In the genomic region with DNA sequence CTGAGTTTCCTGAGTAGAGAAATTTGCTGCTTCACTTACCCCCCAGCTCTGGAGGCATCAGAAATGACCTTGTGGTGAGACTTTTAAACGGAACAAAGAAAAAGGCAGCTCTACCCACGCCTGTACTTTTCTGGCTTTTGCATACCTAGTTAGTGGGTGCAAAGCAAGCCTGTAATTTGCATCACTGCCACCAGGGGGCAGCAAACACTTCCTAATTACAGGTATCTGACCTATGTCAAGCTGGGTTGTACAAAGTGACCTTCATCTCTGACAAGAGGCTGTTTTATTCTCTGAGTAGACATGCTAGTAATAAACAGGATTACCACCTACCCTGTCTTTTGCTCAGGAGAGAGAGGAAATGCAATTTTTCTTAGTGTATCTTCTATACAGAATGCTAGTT, we compare ENCODE assay signal across 9 mouse cellular contexts.
DNase-seq lines count a peak whose midpoint lies in the region; ATAC-seq lines count a peak whose summit lies in the region.
"Had no signal": no experiment of that assay in that cellular context is flagged by ENCODE, and none has a peak within 500 bp of the region (broad histone marks: within the 10 kb centered on the region; RNA-seq: fewer than 3 reads in every experiment).

No protein-coding gene starts in this region.

- no peaks in the 10 kb centered on the region; the same call in 1 of the 2 replicates for H3K36me3 ChIP-seq in midbrain, embryonic 10.5 days
- peaks cover 55% of the 10 kb centered on the region for H3K36me3 ChIP-seq in midbrain, embryonic 15.5 days (replicated peaks)
- no peaks in the 10 kb centered on the region; the same call in 1 of the 2 replicates for H3K36me3 ChIP-seq in limb, embryonic 10.5 days

- H3K4me2 ChIP-seq in midbrain, embryonic 15.5 days = no peak overlapping the region
- H3K4me2 ChIP-seq: neural tube, embryonic 12.5 days had no signal

- H3K4me3 ChIP-seq in midbrain, embryonic 10.5 days = no peak overlapping the region
- H3K4me3 ChIP-seq in midbrain, embryonic 15.5 days = no peak overlapping the region
- H3K4me3 ChIP-seq in limb, embryonic 10.5 days = no peak overlapping the region
- H3K4me3 ChIP-seq: neural tube, embryonic 12.5 days had no signal

- DNase-seq in midbrain, embryonic 10.5 days (ENCODE audit: low spot score) = peak; percentile 72
- DNase-seq in adrenal gland, postnatal 10 days = peak; percentile 90
- DNase-seq in embryo, embryonic 9.5 days (ENCODE audit: extremely low spot score) = peak; percentile 65
- DNase-seq in induced T-regulatory cell, adult 2 months (ENCODE audit: low read depth) = peak; percentile 89
- peak; percentile 87 for DNase-seq in limb, embryonic 10.5 days (ENCODE audit: low spot score)
- DNase-seq in ovary, postnatal 14 days (ENCODE audit: low spot score) = peak; percentile 61
- peak; percentile 88 for DNase-seq in thymus, postnatal 25 days

- 62% methylated on average over 2 of the region's 2 CpGs for whole genome bisulfite sequencing in midbrain, embryonic 10.5 days
- 68% methylated on average over 2 of the region's 2 CpGs for WGBS in midbrain, embryonic 15.5 days
- WGBS in limb, embryonic 10.5 days = 74% methylated on average over 2 of the region's 2 CpGs

- no peak overlapping the region for H3K9ac ChIP-seq in midbrain, embryonic 15.5 days
- H3K9ac ChIP-seq: neural tube, embryonic 12.5 days had no signal

- no peak for ATAC-seq in midbrain, embryonic 15.5 days (replicated peaks)

- no peaks in the 10 kb centered on the region; the same call in 1 of the 2 replicates for H3K9me3 ChIP-seq in midbrain, embryonic 10.5 days (replicated peaks)
- no peaks in the 10 kb centered on the region for H3K9me3 ChIP-seq in midbrain, embryonic 15.5 days
- H3K9me3 ChIP-seq in limb, embryonic 10.5 days (replicated peaks) = no peaks in the 10 kb centered on the region
- H3K9me3 ChIP-seq: neural tube, embryonic 12.5 days had no signal

- no peaks in the 10 kb centered on the region for H3K27me3 ChIP-seq in midbrain, embryonic 10.5 days (ENCODE audit: low read depth, poor library complexity, severe bottlenecking)
- H3K27me3 ChIP-seq in midbrain, embryonic 15.5 days (replicated peaks) = no peaks in the 10 kb centered on the region
- no peaks in the 10 kb centered on the region for H3K27me3 ChIP-seq in limb, embryonic 10.5 days (ENCODE audit: low read depth, poor library complexity, severe bottlenecking)
- H3K27me3 ChIP-seq: neural tube, embryonic 12.5 days had no signal

- no peaks in the 10 kb centered on the region for H3K4me1 ChIP-seq in midbrain, embryonic 10.5 days
- H3K4me1 ChIP-seq in midbrain, embryonic 15.5 days = no peaks in the 10 kb centered on the region
- H3K4me1 ChIP-seq in limb, embryonic 10.5 days = no peaks in the 10 kb centered on the region
- H3K4me1 ChIP-seq: neural tube, embryonic 12.5 days had no signal

- H3K27ac ChIP-seq in midbrain, embryonic 10.5 days (replicated peaks) = no peak overlapping the region
- no peak overlapping the region for H3K27ac ChIP-seq in midbrain, embryonic 15.5 days
- H3K27ac ChIP-seq in limb, embryonic 10.5 days = no peak overlapping the region
- H3K27ac ChIP-seq: neural tube, embryonic 12.5 days had no signal
